Mouse (Mus musculus): ENCODE measurements around the gene Thsd7a. TPM values are rescaled to one million over a fixed set of nuclear protein-coding genes. Genes with fewer than 3 reads are reported as not detected.

Thsd7a gene
- total RNA-seq (2022): 10 to 100 TPM; 11.0 to 14.5 (median 11.5) TPM

DNA sequence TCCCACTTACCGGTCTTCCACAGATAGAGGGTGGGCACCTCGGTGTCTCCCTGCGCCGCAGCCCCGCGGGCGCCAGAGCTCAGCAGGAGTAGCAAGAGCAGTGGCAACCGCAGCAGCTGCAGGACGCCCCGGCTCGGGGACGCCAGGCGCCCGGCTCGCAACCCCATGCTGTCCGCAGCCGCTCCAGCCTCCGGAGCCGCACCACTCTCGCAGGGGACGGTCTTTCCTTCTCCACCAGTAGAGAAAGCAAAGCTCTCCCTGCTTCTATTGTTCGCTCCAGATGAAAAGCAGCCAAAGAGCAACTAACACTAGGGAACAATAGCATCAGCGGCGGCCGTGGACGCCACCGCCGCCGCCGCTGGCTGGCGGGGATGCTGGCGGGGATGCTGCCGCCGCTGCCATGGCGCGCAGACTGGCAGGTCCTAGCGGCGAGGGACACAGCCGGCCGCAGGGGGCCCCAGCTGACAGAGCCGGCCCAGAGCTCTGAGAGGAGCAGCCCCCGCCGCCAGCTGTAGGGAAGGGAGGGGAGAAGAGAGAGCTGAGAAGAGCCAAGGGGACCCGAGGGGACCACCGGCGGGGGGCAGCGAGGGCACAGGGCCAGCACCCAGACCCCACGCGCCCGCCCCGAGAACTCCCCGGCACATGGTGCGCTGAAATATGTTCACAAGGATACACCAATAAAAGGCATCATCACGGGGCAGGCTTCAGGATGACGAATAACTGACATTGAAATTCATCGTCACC is at the start of gene Thsd7a:
Gene Thsd7a (minus strand): TSS at position 624 of the 744 bp plus-strand sequence.
- peak; percentile 15 for DNase-seq

DNA sequence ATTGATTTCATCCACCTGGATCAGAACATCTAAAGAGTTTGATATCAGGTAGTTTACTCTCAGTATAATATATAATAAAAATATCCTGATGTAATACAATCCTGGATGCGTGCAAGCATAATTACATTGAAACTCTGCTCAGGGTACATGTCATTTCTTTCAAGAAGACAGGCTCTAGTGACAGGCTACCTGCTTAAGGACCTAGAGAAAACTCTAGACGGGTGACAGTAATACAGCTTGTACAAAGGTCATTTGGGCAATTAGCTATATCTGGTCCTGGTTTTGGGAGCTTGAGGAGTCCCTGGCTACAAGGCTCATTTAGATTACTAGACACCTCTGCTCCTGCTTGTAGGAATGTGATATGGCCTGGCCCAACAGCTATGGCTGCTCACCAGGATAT is 37.9 kb upstream of the Thsd7a start:
- DNase-seq: no peak

DNA sequence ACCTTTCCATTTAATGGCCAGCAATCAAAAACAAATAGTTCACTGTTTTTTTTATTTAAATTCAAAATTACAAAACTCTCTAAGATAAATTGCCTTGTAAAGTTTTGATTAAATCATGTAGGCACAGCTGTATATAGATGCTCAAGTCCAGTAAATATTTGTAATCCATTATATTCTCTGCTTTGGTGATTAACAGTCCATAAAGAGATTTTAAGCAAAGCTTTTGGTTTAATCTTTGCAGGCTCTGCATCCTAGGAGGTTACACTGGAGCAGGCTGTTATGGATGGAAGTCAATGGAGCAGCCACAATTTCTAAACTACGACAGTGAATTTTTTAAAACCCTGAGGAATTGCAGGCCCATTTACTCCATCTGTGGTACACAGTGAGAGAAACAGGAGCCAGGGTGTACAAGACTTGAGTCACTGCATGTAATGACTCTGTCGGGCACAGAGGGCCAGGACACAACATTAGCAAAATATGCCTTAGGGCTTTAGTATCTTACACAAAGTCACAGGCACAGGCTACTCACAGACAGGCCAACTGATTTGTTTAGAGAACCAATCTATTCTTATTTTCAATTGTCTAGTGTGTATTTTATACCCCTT is 37.3 kb upstream of the Thsd7a start:
- DNase-seq: no peak

- no peak for DNase-seq
Measured at GRCm38 (mm10) chr6:12784918-12785618, 35.9 kb upstream of the Thsd7a start.

- no peak for DNase-seq
Measured at GRCm38 (mm10) chr6:12772799-12773198, 23.6 kb upstream of the Thsd7a start.

GRCm38 (mm10) chr6:12765191-12765590 is 16.0 kb upstream of the Thsd7a start:
- DNase-seq: no peak

GRCm38 (mm10) chr6:12764606-12765005 is 15.4 kb upstream of the Thsd7a start:
- no peak for DNase-seq

DNA sequence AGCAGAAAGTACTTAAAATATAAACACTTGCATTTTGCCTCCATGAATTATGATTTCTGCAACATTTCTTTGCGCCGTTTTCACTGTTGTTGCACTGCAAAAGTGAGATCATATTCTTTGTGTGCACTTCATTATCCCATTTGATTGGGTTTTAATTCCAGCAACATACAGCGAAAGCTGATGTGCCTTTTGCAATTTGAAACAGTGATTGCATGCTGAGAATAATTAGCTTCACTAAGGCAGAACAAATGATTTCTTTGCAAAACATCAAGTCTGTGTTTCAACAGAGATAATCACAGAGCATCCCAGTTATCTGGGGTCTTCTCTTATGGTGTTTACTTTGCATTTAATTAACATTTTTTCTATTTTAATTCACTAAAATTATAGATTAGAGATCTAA is 14.6 kb upstream of the Thsd7a start:
- DNase-seq: no peak

GRCm38 (mm10) chr6:12759328-12760193 is 10.4 kb upstream of the Thsd7a start:
- no peak for DNase-seq

GRCm38 (mm10) chr6:12752297-12752696 is 3.1 kb upstream of the Thsd7a start:
- DNase-seq: no peak

- DNase-seq: no peak
Measured at GRCm38 (mm10) chr6:12750441-12750840, 1.2 kb upstream of the Thsd7a start.

- no peak for DNase-seq
Measured at GRCm38 (mm10) chr6:12749531-12750210, 461 bp upstream of the Thsd7a start.

DNA sequence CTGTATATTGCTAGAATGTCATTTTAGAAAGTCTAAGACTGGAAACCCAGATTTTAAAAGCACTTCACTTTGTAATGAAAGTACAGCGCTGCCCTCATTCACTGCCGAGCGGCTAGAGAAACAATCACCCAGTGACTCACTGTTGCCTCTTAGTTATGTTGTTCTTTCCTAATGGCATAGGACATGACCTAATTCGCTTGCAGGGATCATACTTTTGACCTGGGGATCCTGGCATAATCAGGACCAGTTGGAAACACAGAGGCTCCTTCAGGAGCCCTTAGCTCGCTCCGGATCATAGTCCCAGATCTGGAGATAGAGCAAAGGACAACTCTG is 790 bp downstream of the Thsd7a start:
- peak; percentile 13 for DNase-seq

GRCm38 (mm10) chr6:12747856-12748450 is 1.3 kb downstream of the Thsd7a start:
- no peak for DNase-seq

- DNase-seq: no peak
Measured at GRCm38 (mm10) chr6:12742791-12743190, 6.4 kb downstream of the Thsd7a start.

DNA sequence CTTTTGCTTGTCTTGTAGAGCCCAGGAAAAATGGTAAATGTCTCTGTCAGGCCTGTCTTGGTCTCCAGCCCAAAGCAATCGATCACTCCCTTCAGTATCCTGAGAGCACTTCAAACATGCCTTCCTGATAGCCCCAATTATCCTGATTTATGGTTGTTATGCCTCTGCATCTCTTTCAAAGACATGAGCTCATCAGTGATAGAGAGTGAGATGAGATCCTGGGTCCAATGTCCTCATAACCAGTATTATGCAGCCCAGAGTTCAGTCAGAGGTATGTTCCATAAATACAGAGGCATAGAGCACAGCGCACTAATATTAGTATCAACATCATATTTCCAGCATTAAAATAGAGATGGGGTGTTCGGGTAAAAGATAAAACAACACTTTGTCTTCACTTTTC is 15.3 kb downstream of the Thsd7a start:
- DNase-seq: no peak

DNA sequence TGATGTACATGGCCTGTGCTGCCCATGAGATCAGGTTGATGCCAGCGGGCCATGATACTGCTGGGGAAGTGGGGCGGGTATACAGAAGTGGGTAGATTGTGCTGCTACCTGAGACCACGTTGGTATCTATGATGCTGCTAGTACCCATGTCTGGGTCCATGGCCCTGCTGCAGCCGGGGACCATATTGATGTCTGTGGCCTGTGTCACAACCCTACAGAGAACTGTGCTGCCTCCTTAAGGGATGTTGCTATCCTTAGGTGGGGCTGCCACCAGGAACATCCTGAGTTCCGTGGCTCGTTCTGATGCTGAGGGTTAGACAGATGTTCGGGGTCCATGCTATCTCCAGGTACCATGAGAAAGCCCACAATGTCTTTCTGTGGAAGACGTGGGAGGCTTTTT is 33.1 kb downstream of the Thsd7a start:
- DNase-seq: no peak

DNA sequence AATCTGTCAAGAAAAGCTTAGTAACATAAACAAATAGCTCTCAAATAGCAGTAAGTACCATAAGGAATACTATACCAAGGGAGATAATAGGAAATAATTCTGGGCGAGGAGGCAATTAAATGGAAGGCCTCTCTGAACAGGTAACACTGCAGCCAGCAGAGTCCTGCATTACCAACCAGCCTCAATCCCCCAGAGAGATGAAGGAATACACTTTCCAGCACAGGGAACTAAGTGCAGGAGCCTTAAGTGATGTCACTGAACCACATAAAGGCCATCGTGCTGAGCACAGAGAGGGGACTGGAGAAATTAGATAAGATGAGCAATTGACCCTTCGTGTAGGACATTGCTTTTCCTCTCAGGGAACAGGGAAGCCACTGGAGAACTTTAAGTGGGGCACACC is 36.6 kb downstream of the Thsd7a start:
- no peak for DNase-seq

GRCm38 (mm10) chr6:12702925-12703324 is 46.3 kb downstream of the Thsd7a start:
- DNase-seq: no peak

- DNase-seq: no peak
Measured at GRCm38 (mm10) chr6:12699089-12699488, 50.1 kb downstream of the Thsd7a start.

GRCm38 (mm10) chr6:12693689-12694088 is 55.5 kb downstream of the Thsd7a start:
- DNase-seq: no peak

DNA sequence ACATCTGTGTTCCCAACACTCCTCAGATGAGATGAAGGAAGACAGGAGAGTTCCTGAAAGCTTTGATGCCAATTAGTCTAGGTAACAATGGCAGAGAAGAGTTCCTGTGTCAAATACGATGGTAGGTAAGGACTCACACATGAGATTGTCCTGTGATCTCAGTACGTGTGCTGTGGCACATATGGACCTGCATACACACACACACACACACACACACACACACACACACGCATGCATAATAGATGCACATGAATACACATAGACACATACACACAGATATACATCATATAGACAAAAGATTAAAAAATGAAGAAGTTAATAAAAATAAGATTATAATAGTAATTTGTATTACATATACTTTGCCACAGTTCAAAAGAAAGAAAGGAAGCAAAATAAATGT is 56.0 kb downstream of the Thsd7a start:
- no peak for DNase-seq

Measured in adrenal gland, adult 8-10 months (tissue).